Mouse (Mus musculus) naive thymus-derived CD4-positive, alpha-beta T cell, adult 2 months (primary cell): ENCODE measurements around the gene H2al1d.
"Not testable (repeated sequence)": the region's sequence is repeated elsewhere in the genome, so short reads cannot be mapped to it uniquely, and the experiment has no call there.

Source experiments
- DNase-seq: peaks from one replicate; pipeline ENCODE4 v3.0.0-alpha.2; 2011; ENCODE audit warnings: low read depth

The H2al1d gene

GRCm38 (mm10) chrX:11308524-11308923, at the start of gene H2al1d:
H2al1d (plus strand) TSS chrX:11308824.
- not testable (repeated sequence) for DNase-seq

GRCm38 (mm10) chrX:11264918-11265317, 43.7 kb upstream of the H2al1d start:
- no peak for DNase-seq

DNA sequence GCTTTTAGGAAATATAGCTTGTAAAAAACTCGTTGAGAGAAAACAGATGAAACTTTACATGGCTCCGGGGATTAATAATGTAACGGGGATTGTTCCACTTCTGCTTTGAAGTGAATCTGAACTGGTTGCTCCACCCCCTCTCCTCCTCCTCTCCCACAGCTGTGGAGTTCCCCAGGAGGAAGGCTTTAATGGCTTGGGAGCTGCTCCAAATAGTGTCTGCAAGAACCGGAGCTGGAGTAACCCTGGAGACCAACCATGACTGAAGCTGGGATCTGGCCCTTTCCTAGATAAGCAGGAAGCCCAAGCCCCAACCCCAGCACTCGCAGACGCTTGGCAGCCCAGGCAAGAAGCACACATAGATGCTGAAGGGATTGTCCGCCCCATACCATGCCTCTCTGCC, 40.8 kb upstream of the H2al1d start:
- DNase-seq, result no peak

GRCm38 (mm10) chrX:11269074-11269473, 39.5 kb upstream of the H2al1d start:
- no peak for DNase-seq

- DNase-seq, result no peak
These were observed 35.4 kb upstream of the H2al1d start for GRCm38 (mm10) chrX:11273190-11273589.

DNA sequence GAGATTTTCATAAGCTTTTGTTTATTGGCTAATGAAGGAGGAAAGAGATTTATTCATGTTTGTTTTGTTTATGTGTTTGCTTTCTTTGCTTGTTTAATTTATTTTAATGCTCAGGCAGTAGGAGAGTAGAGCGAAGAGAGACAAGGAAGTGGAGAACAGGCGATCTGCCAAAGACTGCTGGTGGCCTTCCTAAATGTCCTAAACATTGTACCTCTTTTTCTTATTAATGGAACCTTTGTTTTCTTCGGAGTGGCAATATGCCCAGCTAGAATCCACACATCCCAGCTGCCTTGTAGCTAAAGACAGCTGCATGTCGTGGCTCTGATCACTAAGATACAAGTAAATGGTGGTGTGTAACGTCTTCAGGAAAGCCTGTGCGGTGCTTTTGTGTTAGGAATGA, 31.5 kb upstream of the H2al1d start:
- DNase-seq, result no peak

- DNase-seq, result no peak
These were observed 27.9 kb upstream of the H2al1d start for GRCm38 (mm10) chrX:11280741-11281140.

DNA sequence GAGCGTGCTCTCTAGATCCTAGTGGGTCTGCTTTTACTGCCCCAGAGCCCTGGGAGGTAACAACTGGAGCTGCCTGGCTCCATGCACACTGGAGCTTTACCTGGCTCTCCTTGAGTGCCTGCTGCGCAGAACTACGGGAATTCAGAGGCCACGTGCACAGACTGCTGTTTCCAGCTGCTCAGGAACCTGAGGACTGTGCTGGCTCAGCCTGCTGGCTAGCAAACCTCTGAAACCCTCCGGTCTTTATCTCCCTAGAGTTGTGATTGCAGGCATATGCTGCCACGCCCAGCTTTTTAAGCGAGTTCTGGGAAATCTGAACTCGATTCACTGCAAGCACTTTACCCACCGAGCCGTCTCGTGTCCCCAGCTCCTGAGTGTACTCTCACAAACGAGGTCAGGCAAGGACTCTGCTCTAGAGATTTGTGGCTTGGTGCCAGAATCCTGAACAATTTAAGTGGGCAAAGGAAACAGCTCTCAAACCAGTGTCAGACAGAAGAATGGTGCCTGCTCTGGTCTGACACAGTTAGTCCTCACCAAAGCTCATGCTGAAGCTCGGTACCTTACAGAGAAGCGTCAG, 20.2 kb upstream of the H2al1d start:
- no peak for DNase-seq

GRCm38 (mm10) chrX:11289244-11289643, 19.4 kb upstream of the H2al1d start:
- DNase-seq, result no peak

GRCm38 (mm10) chrX:11298957-11299356, 9.7 kb upstream of the H2al1d start, which contains the start of gene H2al1a:
H2al1a (plus strand) TSS chrX:11299257.
- DNase-seq, result not testable (repeated sequence)

- not testable (repeated sequence) for DNase-seq
These were observed 6.5 kb upstream of the H2al1d start, which contains the start of gene H2al1b for GRCm38 (mm10) chrX:11302132-11302531. H2al1b (plus strand) TSS chrX:11302432.

- DNase-seq, result not testable (repeated sequence)
These were observed 3.3 kb upstream of the H2al1d start, which contains the start of gene H2al1c for GRCm38 (mm10) chrX:11305355-11305754. H2al1c (plus strand) TSS chrX:11305655.

DNA sequence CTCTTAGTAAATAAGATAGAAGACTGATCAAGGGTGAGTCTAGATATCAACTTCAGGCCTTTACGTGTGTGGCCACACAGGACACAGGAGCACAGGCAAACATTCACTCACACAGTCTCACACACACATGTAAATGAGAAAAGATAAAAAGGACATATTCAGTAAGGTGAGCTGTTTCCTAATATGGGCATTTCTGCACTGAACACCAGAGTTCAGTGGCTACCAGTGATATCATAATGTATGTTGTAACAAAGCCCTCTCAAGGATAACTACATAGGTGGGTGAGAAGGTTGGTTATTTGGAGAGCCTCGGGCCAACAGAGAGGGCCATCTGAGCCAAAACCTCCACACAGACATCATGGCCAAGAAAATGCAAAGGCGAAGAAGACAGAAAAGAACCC, 3.0 kb downstream of the H2al1d start, which contains the start of gene H2al1e:
H2al1e (plus strand) TSS at position 301 of the 400 bp plus-strand sequence.
- not testable (repeated sequence) for DNase-seq

DNA sequence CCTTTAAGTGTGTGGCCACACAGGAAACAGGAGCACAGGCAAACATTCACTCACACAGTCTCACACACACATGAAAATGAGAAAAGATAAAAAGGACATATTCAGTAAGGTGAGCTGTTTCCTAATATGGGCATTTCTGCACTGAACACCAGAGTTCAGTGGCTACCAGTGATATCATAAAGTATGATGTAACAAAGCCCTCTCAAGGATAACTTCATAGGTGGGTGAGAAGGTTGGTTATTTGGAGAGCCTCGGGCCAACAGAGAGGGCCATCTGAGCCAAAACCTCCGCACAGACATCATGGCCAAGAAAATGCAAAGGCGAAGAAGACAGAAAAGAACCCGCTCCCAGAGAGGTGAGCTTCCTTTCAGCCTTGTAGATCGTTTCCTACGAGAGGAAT, 6.2 kb downstream of the H2al1d start, which contains the start of gene H2al1f:
H2al1f (plus strand) TSS at position 301 of the 400 bp plus-strand sequence.
- not testable (repeated sequence) for DNase-seq

GRCm38 (mm10) chrX:11317956-11318355, 9.3 kb downstream of the H2al1d start, which contains the start of gene H2al1g:
H2al1g (plus strand) TSS chrX:11318256.
- not testable (repeated sequence) for DNase-seq

DNA sequence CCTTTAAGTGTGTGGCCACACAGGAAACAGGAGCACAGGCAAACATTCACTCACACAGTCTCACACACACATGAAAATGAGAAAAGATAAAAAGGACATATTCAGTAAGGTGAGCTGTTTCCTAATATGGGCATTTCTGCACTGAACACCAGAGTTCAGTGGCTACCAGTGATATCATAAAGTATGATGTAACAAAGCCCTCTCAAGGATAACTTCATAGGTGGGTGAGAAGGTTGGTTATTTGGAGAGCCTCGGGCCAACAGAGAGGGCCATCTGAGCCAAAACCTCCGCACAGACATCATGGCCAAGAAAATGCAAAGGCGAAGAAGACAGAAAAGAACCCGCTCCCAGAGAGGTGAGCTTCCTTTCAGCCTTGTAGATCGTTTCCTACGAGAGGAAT, 12.6 kb downstream of the H2al1d start, which contains the start of gene H2al1h:
H2al1h (plus strand) TSS at position 301 of the 400 bp plus-strand sequence.
- not testable (repeated sequence) for DNase-seq

DNA sequence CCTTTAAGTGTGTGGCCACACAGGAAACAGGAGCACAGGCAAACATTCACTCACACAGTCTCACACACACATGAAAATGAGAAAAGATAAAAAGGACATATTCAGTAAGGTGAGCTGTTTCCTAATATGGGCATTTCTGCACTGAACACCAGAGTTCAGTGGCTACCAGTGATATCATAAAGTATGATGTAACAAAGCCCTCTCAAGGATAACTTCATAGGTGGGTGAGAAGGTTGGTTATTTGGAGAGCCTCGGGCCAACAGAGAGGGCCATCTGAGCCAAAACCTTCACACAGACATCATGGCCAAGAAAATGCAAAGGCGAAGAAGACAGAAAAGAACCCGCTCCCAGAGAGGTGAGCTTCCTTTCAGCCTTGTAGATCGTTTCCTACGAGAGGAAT, 15.7 kb downstream of the H2al1d start, which contains the start of gene H2al1i:
H2al1i (plus strand) TSS at position 301 of the 400 bp plus-strand sequence.
- not testable (repeated sequence) for DNase-seq

GRCm38 (mm10) chrX:11327522-11327921, 18.9 kb downstream of the H2al1d start, which contains the start of gene H2al1j:
H2al1j (plus strand) TSS chrX:11327822.
- not testable (repeated sequence) for DNase-seq

DNA sequence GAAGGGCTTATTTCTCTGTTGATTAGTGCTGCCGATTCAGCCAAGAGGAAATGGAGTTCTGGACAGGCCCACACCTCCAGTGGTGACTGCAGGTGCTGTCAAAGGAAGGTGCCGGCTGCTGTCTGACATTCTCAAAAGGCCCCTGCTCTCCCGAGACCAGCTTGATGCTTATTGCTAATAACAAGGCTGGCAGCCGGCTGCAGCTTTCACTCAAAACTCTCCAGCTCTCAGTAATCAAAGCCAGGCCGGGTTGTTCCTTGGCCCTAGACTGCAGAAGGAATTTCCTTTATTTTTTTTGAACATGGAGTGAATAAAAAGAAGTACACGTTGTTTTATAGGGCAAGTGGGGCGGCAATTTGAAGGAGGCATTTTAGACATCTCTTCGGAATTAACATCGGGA, 37.1 kb downstream of the H2al1d start:
- no peak for DNase-seq

GRCm38 (mm10) chrX:11346756-11347155, 38.1 kb downstream of the H2al1d start:
- DNase-seq, result no peak
